Mouse (Mus musculus) hindbrain, embryonic 13.5 days (tissue): ENCODE data around the gene Lce1b. TPM values are rescaled to one million over a fixed set of nuclear protein-coding genes. Genes with fewer than 3 reads are reported as not detected.

Experiments
- ATAC-seq: fragments of 200-750 bp; cut with Nextera tagmentation; 2 replicates; pipeline ENCODE4 v1.8.0; 2017; ENCODE audit warnings: moderate TSS enrichment; ENCODE audit not compliant: low FRiP score
- H3K27ac ChIP-seq: fragments of 300-500 bp; sonication (generic); 2 replicates; pipeline ENCODE4 v1.5.1; 2015; ENCODE audit warnings: inconsistent platforms, mild to moderate bottlenecking, moderate library complexity
- H3K27me3 ChIP-seq: fragments of 300-500 bp; sonication (generic); 2 replicates; pipeline ENCODE4 v1.6.1; 2015; ENCODE audit warnings: mild to moderate bottlenecking, inconsistent platforms
- H3K36me3 ChIP-seq: fragments of 300-500 bp; sonication (generic); 2 replicates; pipeline ENCODE4 v1.6.1; 2015; ENCODE audit warnings: mild to moderate bottlenecking, inconsistent platforms
- H3K4me1 ChIP-seq: fragments of 300-500 bp; sonication (generic); replicated peaks from 2 replicates; pipeline ENCODE4 v1.6.1; 2015; ENCODE audit warnings: inconsistent platforms
- H3K4me2 ChIP-seq: fragments of 300-500 bp; sonication (generic); 2 replicates; pipeline ENCODE4 v1.6.1; 2015; ENCODE audit warnings: inconsistent platforms, mild to moderate bottlenecking, moderate library complexity
- H3K4me3 ChIP-seq: fragments of 300-500 bp; sonication (generic); 2 replicates; pipeline ENCODE4 v1.5.1; 2015; ENCODE audit warnings: mild to moderate bottlenecking, inconsistent platforms
- H3K9ac ChIP-seq: fragments of 300-500 bp; sonication (generic); 2 replicates; pipeline ENCODE4 v1.6.1; 2015; ENCODE audit warnings: mild to moderate bottlenecking, inconsistent platforms
- H3K9me3 ChIP-seq: fragments of 300-500 bp; sonication (generic); 2 replicates; pipeline ENCODE4 v1.6.1; 2016; ENCODE audit warnings: inconsistent platforms
- polyA plus RNA-seq: library from polyadenylated mRNA; unstranded; fragments of >200 nt; fragmentation: Nextera tagmentation; extraction: Ambion mirVana; gene quantifications from 2 replicates; pipeline ENCODE4 v1.2.1, GENCODE M21; 2015

Lce1b gene
- polyA plus RNA-seq, 1 experiment from 2014 or later = not detected

GRCm38 (mm10) chr3:92607392-92607791 lies 49.3 kb downstream of the Lce1b start, which contains the start of gene 2210017I01Rik:
Gene 2210017I01Rik (minus strand): TSS chr3:92607492.
- H3K4me2 ChIP-seq = no peak within 1 kb of the TSS
- H3K27ac ChIP-seq = no peak within 1 kb of the TSS
- H3K4me3 ChIP-seq = no peak within 1 kb of the TSS
- H3K36me3 ChIP-seq = no peaks in the 10 kb centered on the region
- no peaks in the 10 kb centered on the region for H3K27me3 ChIP-seq
- H3K4me1 ChIP-seq = no peaks in the 10 kb centered on the region
- ATAC-seq = no peak
- H3K9ac ChIP-seq = no peak within 1 kb of the TSS
- H3K9me3 ChIP-seq = no peaks in the 10 kb centered on the region

Other genes starting within 250 kb of the Lce1b start
- gene Sprr2i, start 248.9 kb downstream of the Lce1b start, polyA plus RNA-seq = not detected in 2 replicates
- gene Sprr2j-ps, start 238.8 kb downstream of the Lce1b start, polyA plus RNA-seq = not detected in 2 replicates
- 9.0 and 11.1 TPM in 2 replicates for gene Gm9774, start 227.5 kb downstream of the Lce1b start, polyA plus RNA-seq
- not detected in 2 replicates for gene Sprr2k, start 224.3 kb downstream of the Lce1b start, polyA plus RNA-seq
- not detected in 2 replicates for gene Sprr1b, start 218.1 kb downstream of the Lce1b start, polyA plus RNA-seq
- not detected in 2 replicates for gene Sprr3, start 198.2 kb downstream of the Lce1b start, polyA plus RNA-seq
- gene Sprr1a, start 171.0 kb downstream of the Lce1b start, polyA plus RNA-seq = not detected in 2 replicates
- not detected in 2 replicates for gene Sprr4, start 156.4 kb downstream of the Lce1b start, polyA plus RNA-seq
- not detected in 2 replicates for gene 2310046K23Rik, start 122.4 kb downstream of the Lce1b start, polyA plus RNA-seq
- not detected in 2 replicates for gene Ivl, start 83.2 kb downstream of the Lce1b start, polyA plus RNA-seq
- not detected in 2 replicates for gene Smcp, start 67.9 kb downstream of the Lce1b start, polyA plus RNA-seq
- gene 2210017I01Rik, start 49.4 kb downstream of the Lce1b start, polyA plus RNA-seq = not detected in 2 replicates
- not detected in 2 replicates for gene Lce6a, start 35.3 kb downstream of the Lce1b start, polyA plus RNA-seq
- gene Lce1a1, start 8.6 kb downstream of the Lce1b start, polyA plus RNA-seq = not detected in 2 replicates
- gene Lce1a2, start 13.4 kb upstream of the Lce1b start, polyA plus RNA-seq = not detected in 2 replicates
- not detected in 2 replicates for gene Lce1c, start 22.3 kb upstream of the Lce1b start, polyA plus RNA-seq
- not detected in 2 replicates for gene Lce1d, start 30.3 kb upstream of the Lce1b start, polyA plus RNA-seq
- gene Lce1e, start 52.1 kb upstream of the Lce1b start, polyA plus RNA-seq = not detected in 2 replicates
- not detected in 2 replicates for gene Lce1f, start 63.4 kb upstream of the Lce1b start, polyA plus RNA-seq
- gene Gm38119, start 82.2 kb upstream of the Lce1b start, polyA plus RNA-seq = not detected in 2 replicates
- gene Lce1g, start 95.4 kb upstream of the Lce1b start, polyA plus RNA-seq = not detected in 2 replicates
- gene Lce1h, start 108.1 kb upstream of the Lce1b start, polyA plus RNA-seq = not detected in 2 replicates
- not detected in 2 replicates for gene Lce1i, start 122.0 kb upstream of the Lce1b start, polyA plus RNA-seq
- gene Lce1j, start 133.6 kb upstream of the Lce1b start, polyA plus RNA-seq = not detected in 2 replicates
- not detected in 2 replicates for gene Lce1k, start 151.0 kb upstream of the Lce1b start, polyA plus RNA-seq
- gene Kprp, start 170.3 kb upstream of the Lce1b start, polyA plus RNA-seq = not detected in 2 replicates
- gene Lce1l, start 194.4 kb upstream of the Lce1b start, polyA plus RNA-seq = not detected in 2 replicates
- gene 2310050C09Rik, start 213.3 kb upstream of the Lce1b start, polyA plus RNA-seq = not detected in 2 replicates